Mouse (Mus musculus) spleen, postnatal 10 days (tissue): ENCODE results near the gene Bbs4.
A peak's percentile ranks its signal among the peaks of the same experiment; 100 is the strongest.

ENCODE experiments used
- DNase-seq, 2 experiments: peaks; one replicate each; pipeline ENCODE4 v3.0.0; 2021 to 2022; ENCODE audit warnings: low spot score in 2 of 2

Bbs4 gene

GRCm38 (mm10) chr9:59292493-59292875 is 60.8 kb downstream of the Bbs4 start:
- DNase-seq: no peak

GRCm38 (mm10) chr9:59291688-59292492 is 61.4 kb downstream of the Bbs4 start:
- DNase-seq: no peak

GRCm38 (mm10) chr9:59290957-59291687 is 62.2 kb downstream of the Bbs4 start, which contains the start of gene Adpgk:
Gene Adpgk, plus strand, starts transcription at chr9:59291558.
- peak; percentile 94 to 99 for DNase-seq

GRCm38 (mm10) chr9:59289529-59290115 is 63.7 kb downstream of the Bbs4 start:
- no peak for DNase-seq

GRCm38 (mm10) chr9:59288685-59289410 is 64.5 kb downstream of the Bbs4 start:
- DNase-seq: no peak

GRCm38 (mm10) chr9:59288058-59288457 is 65.2 kb downstream of the Bbs4 start:
- DNase-seq: no peak

GRCm38 (mm10) chr9:59285614-59286013 is 67.7 kb downstream of the Bbs4 start:
- no peak for DNase-seq

GRCm38 (mm10) chr9:59282683-59282986 is 70.7 kb downstream of the Bbs4 start:
- DNase-seq: no peak

- DNase-seq: peak; percentile 53 to 82
Observed at GRCm38 (mm10) chr9:59281871-59282682, 71.2 kb downstream of the Bbs4 start.

- DNase-seq: no peak
Observed at GRCm38 (mm10) chr9:59280888-59281287, 72.4 kb downstream of the Bbs4 start.

- no peak for DNase-seq
Observed at GRCm38 (mm10) chr9:59278694-59279093, 74.6 kb downstream of the Bbs4 start.

GRCm38 (mm10) chr9:59278199-59278598 is 75.1 kb downstream of the Bbs4 start:
- no peak for DNase-seq

GRCm38 (mm10) chr9:59274846-59275455 is 78.4 kb downstream of the Bbs4 start:
- DNase-seq: no peak

- DNase-seq: no peak
Observed at GRCm38 (mm10) chr9:59273199-59273598, 80.1 kb downstream of the Bbs4 start.
